Mouse (Mus musculus) CD8-positive naive resting alpha-beta T cell, adult 2 months (primary cell): ENCODE results near the gene Casq1.

ENCODE experiments used
- DNase-seq, 2 experiments: peaks; one replicate each; pipeline ENCODE4 v3.0.0; 2022; ENCODE audit warnings: low read depth in 2 of 2, low spot score in 2 of 2

Gene Casq1

GRCm38 (mm10) chr1:172206141-172206917 is 13.3 kb downstream of the Casq1 start, which contains the start of gene Pea15a:
Gene Pea15a (minus strand): TSS chr1:172206804.
- DNase-seq, result peak; percentile 49 to 62

GRCm38 (mm10) chr1:172205741-172206087 is 14.0 kb downstream of the Casq1 start:
- DNase-seq, result peak; percentile 25 to 31

DNA sequence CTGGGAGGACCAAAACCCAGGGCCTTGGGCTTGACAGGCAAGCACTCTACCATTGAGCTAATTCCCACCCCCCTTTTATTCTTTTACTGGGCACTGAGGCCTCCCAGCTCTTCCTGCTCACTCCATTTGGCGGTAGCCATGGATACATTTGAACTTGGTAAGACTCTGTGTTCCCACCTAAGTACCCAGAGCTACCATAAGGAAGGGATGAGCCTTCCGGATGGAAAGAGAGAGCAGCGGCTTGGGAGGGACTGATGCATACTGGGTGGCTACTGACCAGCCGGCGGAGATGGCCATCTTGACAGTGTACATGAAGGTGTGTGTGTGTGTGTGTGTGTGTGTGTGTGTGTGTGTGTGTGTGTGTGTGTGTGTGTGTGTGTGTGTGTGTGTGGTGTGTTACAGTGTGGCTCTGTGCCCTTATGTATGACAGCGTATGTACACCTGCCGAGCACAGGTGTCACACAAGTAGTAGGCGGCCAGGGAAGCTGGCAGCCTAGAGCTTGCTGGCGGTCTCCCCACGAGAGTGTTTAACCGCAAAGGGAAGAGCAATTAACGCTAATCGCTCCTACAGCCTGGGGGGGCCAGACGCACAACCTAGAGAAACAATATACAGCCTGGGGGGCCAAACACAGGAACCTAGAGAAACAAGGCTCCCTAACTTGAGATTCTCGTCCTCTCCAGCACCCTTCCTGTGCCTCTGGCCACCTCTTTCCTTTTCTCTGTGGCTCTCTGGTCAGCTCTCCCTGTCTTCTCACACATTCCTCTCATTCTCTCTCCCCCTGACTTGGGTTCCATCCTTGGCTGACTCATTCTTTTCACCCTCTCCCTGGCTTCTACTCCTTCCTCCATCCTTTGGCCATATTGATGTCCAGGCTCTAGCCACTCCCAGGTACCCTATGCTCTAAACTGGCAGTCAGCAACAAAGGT is 14.6 kb downstream of the Casq1 start:
- DNase-seq, result no peak

DNA sequence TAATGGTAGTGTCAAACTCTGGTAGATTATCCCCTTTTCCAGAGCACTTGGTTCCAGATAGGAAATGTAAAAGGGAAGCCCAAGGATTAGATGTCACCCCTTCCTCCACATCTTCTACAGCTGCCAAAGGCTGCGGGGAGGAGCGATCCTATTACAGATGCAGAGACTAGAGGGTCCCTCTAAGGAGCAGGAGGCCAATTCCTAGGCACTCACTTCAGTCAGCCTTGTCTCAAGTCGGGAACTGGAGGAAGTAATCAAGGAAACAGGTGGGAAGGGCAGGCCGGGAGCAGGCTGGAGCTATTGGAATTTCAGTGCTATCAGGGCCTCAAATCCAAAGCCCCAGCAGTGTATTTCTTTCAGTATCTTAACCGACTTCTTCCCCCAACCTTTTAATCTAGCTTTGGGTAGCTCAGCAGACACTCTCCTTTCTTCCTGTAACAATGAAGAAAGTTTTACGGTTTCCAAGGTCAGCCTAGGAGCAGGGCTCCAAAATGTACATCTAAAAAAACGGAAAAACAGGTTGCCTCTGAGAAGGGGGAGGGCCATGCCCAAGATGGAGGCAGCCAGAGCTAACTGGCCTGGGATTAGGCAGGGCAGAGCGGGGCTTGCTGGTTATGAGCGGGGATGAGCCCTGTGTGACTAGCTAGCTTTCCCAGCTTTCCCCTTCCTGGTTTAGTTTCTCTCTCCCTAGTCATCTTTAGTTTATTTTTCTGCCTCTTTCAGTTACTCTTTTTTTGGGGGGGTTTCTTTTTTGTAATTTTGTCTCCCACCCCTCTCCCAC is 15.4 kb downstream of the Casq1 start:
- DNase-seq, result no peak

DNA sequence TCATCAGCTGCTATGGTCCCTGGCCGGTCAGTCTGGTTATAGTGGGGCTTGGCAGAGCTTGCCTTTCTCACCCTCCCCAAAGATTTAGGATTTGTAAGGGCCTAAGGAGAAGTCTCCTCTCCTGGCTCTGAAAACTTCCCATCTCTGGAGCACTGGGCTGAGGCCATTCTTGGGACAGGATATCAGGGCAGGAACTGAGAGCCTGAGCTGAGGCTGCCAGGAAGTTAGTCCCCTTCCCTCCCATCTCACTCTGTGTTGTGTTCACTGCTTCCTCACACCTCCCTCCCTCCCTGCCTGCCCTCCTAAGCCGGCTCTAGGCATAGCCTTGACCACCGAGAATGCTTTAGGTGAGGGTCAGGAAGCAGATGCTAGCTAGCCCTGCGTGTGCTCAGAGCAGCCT is 16.1 kb downstream of the Casq1 start:
- no peak for DNase-seq

DNA sequence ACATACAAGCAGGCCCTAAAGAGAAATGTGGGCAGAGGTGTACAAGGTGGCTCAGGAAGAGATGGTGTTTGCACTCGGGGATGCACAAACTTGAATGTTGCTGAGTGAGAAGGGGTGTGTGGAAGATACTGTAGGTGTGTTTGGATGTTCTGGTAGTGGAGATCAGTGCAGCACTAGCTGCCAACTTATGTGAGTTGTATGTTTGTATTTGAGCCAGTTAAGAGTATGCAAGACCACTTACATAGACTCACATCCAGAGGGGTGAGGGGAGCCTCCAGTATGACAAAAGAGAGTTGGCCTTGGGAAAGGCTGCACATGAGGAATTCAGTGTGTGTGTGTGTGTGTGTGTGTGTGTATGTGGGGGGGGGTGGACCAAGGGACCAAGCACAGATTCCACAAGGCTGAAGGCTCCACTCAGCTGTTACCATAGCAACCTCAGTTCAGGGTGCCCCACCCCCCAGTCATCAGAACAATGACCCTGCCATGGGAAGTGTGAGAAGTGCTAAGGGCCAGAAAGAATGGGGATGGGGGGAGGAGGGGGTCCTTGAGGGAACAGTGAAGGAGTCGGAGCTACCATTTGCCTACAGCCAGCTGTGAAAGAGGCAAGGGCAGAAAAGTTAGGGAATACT is 16.7 kb downstream of the Casq1 start:
- no peak for DNase-seq

DNA sequence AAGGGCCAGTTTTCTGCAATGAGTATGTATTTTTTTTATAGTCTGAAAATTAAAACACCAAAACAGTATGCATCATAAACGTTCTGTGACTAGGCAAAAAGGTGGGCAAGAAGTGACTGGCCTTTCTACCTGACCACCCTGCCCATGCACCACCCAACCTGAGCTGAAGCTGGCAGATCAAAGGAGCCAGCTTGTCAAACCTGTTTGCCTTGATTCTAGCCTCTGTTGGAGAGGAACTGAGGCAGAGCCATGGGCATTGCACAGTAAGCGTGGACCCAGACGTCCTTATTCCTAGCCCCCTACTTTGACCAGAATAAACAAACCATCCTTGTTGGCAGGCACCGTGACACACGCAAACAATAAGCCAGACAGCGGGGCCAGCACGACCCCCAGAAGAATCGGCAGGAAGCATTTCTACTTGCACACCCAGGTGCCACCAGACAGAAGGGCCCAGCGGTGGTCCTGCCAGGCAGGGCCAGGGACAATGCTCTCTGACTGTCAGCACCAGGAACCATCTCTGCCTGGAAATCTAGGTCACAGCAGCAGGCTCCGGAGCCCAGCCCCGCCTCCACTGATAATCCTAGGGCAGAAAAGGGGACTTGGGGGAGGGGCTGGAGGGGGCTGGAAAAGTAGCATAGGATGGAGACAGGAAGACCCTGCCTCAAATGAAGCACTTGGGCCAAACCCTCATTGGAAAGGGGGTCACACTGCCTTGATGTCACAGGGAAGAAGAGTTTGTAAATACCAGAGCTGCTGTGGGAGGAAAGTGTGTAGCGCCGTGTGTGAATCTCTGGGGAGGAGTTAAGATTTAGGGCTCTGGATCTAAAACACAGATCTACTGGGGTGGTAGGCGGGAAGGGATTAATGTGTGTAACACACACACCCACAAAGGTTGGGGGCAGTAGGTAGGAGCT is 17.4 kb downstream of the Casq1 start:
- DNase-seq, result no peak

DNA sequence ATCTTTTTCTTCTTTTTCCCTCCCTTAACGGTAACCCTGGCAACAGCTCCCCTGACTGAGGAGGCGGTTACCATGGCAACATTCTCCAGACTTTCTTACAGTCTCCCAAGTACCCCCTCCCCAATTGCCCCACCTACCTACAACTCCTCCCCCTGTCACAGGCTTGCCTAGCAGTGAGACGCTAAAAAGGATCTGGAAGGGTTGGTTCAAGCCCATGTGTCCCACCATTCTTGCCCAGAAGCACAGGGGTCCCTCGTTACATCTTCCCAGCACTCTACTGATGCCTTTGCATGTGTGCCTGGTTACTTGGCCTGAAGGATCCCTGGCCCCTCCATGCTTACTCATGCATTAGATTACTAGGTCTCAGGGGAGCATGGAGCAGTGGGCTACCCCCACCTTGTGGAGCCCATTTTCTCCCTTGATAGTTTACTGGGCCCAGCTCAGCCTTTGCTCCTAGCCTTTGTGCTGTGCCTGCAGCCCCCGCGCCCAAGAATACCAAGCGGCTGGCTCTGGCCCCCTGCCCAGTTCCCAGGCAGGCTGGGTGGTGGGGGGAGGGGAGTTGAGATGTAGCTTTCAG is 18.7 kb downstream of the Casq1 start:
- DNase-seq, result no peak

- DNase-seq, result no peak
Observed at GRCm38 (mm10) chr1:172200161-172200560, 19.5 kb downstream of the Casq1 start.

DNA sequence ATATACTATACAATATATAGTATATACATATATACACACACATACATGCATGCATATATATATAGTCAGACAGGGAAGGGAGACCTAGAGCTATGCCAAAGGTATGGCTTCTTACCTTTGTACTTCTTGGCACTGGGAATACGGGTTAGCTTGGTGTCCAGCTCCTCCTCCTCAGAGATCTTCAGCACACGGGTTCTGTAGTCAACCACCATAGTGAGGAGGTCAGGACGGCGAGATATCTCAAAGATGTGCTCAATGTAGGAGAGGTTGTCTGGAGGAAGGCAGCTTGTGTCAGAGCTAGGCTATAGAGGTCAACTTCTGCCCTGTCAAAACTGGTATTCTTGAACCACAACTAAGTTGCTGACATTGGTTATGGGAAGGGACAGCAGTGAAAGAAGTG is 20.7 kb downstream of the Casq1 start:
- DNase-seq, result no peak

DNA sequence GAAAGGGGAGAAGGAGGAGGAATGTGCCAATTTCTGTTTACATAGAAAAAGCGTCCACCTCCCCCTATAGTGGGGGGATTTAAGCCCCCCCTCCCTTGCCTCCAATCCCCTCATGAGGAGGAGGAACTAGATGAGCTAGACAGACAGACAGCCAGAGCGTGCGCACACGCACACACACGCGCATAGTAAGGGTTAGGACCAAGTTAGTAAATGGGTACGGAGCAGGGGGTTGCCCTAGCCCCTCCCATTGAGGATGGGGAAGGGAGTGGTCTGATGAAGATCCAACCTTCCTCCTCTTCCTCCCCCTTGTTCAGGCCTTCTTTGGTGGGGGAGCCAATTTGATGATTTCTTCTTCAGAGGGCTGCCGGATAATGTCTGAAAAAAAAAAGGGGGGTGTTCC is 21.4 kb downstream of the Casq1 start:
- DNase-seq, result no peak

DNA sequence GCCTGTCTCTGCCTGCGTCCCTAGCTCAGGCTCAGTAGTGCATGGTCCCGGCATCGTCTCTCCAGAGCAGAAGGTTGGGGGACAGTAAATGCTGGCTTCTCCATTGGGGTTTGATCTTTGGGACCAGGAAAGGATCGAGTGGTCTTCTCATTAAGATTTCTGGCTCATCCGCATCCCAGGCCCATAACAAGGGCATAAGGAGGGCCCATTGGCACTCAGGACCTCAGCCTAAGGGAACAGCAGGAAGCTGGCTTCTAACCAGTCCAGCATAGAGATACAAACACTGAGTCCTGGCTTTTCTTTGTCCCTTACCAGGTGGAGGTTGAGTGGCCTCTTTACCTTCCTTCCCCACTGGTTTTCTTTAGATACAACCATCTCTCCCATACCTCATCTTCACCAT is 21.8 kb downstream of the Casq1 start:
- DNase-seq, result no peak

- peak in 1 of 2 experiments; percentile 11 for DNase-seq
Observed at GRCm38 (mm10) chr1:172197146-172197545, 22.5 kb downstream of the Casq1 start.

GRCm38 (mm10) chr1:172194435-172194834 is 25.2 kb downstream of the Casq1 start:
- no peak for DNase-seq

GRCm38 (mm10) chr1:172192217-172192616 is 27.5 kb downstream of the Casq1 start:
- DNase-seq, result no peak

DNA sequence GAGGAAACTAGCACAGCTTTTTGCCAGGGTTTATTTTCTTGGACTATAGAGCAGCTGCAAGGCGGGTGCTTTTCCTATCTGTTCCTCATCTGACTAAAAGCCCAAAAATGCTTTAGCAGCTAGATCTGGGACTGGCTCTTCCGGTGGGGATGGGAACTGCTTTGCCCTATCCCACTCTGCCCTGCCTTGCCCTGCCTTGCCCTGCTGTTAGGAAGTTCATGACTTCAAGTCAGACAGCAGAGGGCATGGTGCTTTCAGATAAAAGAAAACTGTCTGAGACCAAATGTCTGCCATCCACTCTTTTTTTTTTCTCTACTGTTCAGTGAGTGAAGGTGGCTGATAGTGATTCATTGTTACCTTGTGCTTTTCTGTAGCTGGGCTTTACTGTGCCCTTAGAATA is 28.1 kb downstream of the Casq1 start:
- no peak for DNase-seq

GRCm38 (mm10) chr1:172188891-172189290 is 30.8 kb downstream of the Casq1 start:
- peak in 1 of 2 experiments; percentile 11 for DNase-seq

- DNase-seq, result no peak
Observed at GRCm38 (mm10) chr1:172186401-172187289, 33.0 kb downstream of the Casq1 start.

DNA sequence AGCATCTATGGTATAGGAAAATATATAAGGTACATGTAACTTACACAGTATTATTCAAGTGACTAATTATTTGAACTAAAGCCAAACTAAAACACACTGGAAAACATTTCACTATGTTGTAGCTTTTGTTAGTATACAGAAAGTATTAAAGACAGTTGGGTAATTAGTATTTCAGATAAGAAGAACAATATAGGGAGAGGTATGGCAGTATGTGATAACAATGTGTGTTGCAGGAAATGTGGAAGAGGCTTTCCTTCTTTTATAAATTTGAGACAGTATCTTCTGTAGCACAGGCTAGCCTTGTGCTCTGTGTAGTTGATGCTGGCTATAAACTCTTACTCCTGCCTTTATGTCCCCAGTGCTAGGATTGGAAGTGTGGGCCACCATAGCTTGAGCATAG is 35.8 kb downstream of the Casq1 start:
- no peak for DNase-seq
